Mouse (Mus musculus): ENCODE results near the gene Ppp2r1b. TPM values are rescaled to one million over a fixed set of nuclear protein-coding genes. Genes with fewer than 3 reads are reported as not detected.

Gene Ppp2r1b
- polyA plus RNA-seq, 1 experiment from 2014 or later = 14.4 TPM

DNA sequence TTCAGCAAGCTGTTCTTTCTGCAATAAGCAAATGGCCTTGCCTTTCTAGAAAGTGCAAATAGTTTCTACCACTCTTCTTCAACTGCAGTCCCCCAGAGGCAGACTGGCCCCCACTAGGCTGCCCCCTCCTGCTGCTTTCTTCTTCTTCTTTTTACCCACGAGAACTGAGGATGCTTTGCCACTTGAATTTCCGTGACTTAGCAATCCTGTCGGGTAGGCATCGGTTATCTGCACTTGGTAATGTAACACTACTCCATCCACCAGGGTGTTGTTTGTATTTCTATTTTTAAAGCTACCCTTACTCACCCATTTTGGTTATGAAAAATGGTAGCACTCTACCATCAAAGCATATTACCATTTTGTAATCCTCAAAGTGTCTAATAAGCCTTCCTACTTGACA, 44.9 kb downstream of the Ppp2r1b start:
- H3K36me3 ChIP-seq (ENCODE audit: inconsistent target) = peaks cover 25% of the 10 kb centered on the region
- no peak overlapping the region for H3K4me3 ChIP-seq (ENCODE audit: inconsistent target)
- H3K27ac ChIP-seq = no peak overlapping the region
- WGBS (ENCODE audit: missing documents) = 72% methylated on average over 4 of the region's 4 CpGs
- no peaks in the 10 kb centered on the region for H3K79me2 ChIP-seq (ENCODE audit: inconsistent target)

DNA sequence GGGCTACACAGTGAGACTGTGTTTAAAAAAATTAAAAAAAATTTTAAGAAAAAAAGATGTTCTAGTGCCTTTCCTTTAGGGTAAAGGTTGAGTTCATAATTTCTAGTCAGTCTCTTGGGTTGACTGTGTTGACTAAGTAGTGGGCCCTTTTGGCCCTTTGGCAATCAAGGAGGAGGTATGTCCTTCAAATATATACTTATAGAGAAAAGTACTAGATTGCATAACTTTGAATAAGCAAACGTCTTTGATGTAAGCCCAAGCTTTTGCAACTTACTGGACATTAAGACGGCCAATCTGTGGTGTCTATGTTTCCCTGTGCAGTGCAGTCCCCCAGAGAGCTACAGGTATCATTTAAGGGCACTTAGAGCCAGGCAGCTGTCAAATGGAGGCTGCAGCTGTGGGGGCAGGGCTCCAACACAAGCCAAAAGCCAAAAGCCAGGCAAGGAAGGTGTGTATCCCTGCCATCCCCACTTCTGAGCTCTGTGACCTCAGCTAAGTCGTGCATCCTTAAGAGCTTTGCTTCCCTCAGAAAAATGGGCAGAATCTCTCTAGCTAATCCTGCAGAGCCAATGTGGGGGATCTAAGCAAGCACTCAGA, 45.5 kb downstream of the Ppp2r1b start:
- Histone ChIP-seq H3K4me3 (ENCODE audit: inconsistent target) (no peak overlapping the region), H3K27ac (no peak overlapping the region), H3K79me2 (ENCODE audit: inconsistent target) (no peaks in the 10 kb centered on the region), H3K36me3 (ENCODE audit: inconsistent target) (peaks cover 31% of the 10 kb centered on the region)
- 85% methylated on average over 3 of the region's 3 CpGs for WGBS (ENCODE audit: missing documents)

DNA sequence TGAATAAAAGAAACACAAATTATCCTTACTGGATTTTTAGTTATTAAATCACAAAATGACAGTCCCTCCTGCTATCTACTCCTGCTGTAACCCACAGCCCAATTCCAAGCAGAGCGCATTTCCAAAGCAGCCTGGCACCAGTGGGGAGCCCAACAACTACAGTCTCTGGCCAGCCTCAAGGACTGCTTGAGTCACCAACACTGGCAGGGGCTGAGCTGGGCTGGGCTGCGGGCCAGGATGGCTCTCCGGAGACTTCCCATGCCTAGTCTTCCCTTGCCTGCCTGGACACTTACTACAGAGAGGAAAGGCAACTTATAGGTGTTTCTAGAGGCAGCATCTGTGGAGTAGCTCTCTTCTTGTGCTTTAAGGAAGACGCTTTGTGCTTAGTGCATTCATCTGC, 48.6 kb downstream of the Ppp2r1b start:
- 89% methylated on average over 4 of the region's 4 CpGs for WGBS (ENCODE audit: missing documents)
- no peaks in the 10 kb centered on the region for H3K79me2 ChIP-seq (ENCODE audit: inconsistent target)
- no peak overlapping the region for H3K27ac ChIP-seq
- H3K4me3 ChIP-seq (ENCODE audit: inconsistent target) = no peak overlapping the region
- H3K36me3 ChIP-seq (ENCODE audit: inconsistent target) = peaks cover 55% of the 10 kb centered on the region

DNA sequence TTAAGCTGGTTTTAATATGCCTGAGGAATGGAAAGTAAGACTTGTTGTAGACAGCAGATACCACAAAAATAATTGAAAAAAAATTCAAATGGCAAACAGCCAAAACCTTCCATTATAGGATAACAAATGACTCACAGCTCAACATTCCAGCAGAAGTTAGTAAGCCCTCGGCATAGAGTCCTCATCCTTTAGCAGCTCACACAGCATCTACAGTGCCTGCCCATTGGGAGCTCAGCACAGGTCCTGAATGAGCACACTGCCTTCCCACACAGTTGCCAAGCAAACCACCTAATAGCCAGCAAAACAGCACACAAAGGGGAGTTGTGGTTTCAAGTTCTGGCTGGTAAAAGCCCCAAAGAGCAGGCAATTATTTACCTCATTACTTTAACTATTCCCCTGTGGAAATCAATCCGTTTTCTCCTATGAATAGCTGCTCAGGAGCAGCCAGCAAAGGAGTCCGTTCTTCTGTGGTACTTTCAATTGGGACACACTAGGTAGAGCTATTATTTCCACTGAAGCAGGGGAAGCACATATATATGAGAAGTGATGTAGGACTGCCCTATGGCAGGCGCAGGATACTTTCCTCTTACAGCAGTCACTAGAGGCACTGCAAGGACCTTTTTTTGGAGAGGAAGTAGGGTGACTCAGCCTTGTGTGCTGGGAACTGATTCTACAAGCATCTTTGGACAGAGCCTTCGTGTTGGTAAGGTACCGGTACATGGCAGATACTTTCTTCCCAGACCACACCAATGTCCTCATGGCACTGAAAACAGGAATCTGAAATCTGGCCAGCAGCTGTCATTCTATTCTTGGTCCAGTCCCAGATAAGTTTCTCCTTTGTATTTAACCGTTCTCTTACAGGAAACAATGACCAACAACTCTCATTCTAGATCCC, 55.2 kb downstream of the Ppp2r1b start:
- Histone ChIP-seq H3K27ac (no peak overlapping the region), H3K4me3 (ENCODE audit: inconsistent target) (no peak overlapping the region), H3K36me3 (ENCODE audit: inconsistent target) (peaks cover 41% of the 10 kb centered on the region), H3K79me2 (ENCODE audit: inconsistent target) (no peaks in the 10 kb centered on the region)
- 74% methylated on average over 7 of the region's 7 CpGs for WGBS (ENCODE audit: missing documents)

DNA sequence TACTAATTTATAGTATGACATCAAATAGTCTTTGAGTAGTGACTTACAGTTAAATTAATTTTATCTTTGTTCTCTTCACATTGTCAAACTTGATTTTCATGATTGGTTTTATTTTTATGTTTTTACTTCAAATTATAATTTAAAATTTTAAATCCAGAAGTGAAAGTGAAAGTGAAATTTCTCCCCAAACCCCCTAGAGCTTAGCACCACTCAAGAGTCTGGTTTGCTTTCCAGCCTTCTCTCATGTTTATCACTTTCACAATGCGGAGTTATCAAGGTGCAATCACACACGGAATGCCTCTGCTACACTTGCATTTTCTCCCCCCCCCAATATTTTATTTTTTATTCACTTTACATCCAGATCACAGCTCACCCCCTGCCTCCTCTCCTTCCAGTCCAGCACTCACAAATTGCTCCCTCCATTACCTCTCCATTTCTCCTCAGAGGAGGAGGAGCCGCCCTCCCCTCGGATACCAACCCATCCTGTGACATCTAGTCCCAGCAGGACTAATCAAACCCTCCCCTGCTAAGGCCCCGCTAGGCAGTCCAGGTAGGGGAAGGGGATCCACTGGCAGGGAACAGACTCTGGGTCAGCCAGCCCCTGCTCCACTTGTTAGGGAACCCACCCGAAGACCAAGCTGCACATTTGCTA, 59.2 kb downstream of the Ppp2r1b start:
- 57% methylated on average over 6 of the region's 6 CpGs for WGBS (ENCODE audit: missing documents)
- Histone ChIP-seq H3K4me3 (ENCODE audit: inconsistent target) (no peak overlapping the region), H3K27ac (no peak overlapping the region), H3K79me2 (ENCODE audit: inconsistent target) (no peaks in the 10 kb centered on the region), H3K36me3 (ENCODE audit: inconsistent target) (peaks cover under 1% of the 10 kb centered on the region; the same call in 1 of the 2 replicates)

DNA sequence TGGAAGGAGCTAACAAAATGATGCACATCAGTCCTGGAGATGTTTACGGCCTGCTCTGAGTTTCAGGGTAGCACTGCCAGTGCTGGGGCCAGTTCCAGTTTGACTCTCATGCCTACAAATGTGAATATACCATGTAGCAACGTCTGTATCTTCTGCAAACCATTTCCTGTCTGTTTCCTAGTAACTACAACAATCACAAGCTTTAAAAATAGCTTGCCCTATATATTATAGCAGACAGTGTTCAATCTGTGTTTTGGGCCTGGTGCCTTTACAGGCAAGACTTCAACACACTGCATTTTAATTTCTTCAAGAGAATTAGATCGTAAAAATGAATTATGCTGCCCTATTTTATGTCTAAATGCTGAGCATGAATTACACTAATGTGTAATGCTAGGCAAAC, 60.2 kb downstream of the Ppp2r1b start:
- H3K79me2 ChIP-seq (ENCODE audit: inconsistent target) = no peaks in the 10 kb centered on the region
- H3K27ac ChIP-seq = no peak overlapping the region
- H3K4me3 ChIP-seq (ENCODE audit: inconsistent target) = no peak overlapping the region
- 57% methylated on average over 3 of the region's 3 CpGs for WGBS (ENCODE audit: missing documents)
- H3K36me3 ChIP-seq (ENCODE audit: inconsistent target) = no peaks in the 10 kb centered on the region

DNA sequence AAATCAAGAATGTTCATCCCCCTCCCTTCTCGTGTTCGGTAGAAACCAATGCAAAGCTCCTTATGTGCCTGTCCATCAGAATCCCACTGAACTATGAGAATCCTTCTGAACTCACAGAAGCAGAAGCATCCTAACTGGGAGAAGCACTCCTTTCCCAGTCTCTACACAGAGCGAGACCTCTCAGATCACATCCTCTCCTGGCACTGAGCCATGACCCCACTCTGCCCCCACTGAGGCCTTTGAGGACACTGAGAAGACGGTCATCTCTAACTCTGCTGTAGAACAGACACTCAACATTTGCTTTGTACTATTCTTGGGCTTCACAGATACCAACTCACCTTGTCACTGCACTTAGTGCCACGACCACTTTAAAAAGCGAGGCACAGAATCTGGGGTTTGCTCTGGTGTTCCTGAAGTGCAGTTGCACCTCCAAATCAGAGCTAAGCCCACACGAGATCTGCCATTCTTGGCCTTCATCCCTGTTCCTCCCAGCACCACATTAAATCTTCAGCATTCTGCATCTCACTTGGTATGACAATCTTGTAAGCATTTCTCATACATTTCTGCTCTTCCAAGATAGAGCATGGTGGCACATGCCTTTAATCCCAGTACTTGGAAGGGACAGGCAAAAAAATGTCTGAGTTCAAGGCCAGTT, 66.9 kb downstream of the Ppp2r1b start:
- no peaks in the 10 kb centered on the region for H3K79me2 ChIP-seq (ENCODE audit: inconsistent target)
- H3K4me3 ChIP-seq (ENCODE audit: inconsistent target) = no peak overlapping the region
- H3K27ac ChIP-seq = no peak overlapping the region
- 94% methylated on average over 7 of the region's 7 CpGs for WGBS (ENCODE audit: missing documents)
- peaks cover 10% of the 10 kb centered on the region; the same call in 1 of the 2 replicates for H3K36me3 ChIP-seq (ENCODE audit: inconsistent target)

DNA sequence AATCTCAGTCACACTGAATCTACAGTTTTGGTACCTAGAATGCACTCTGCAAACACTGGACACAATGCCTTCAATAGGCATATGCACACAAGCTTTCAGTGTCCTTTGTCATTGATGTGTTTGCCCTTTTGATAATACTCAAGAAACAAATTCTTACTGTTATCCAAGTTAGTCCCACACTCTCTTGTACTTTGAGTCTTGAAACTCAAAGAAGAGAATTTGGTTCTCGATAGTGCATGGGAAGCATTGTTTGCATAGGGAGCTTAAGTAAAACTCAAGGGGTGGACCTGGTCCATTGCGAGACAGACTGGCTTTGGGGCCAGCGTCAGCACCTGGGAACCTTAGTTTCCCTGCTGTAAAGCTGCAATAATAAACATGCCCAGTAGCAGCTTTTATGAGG, 73.0 kb downstream of the Ppp2r1b start:
- H3K79me2 ChIP-seq (ENCODE audit: inconsistent target) = no peaks in the 10 kb centered on the region
- no peak overlapping the region for H3K4me3 ChIP-seq (ENCODE audit: inconsistent target)
- no peaks in the 10 kb centered on the region for H3K36me3 ChIP-seq (ENCODE audit: inconsistent target)
- WGBS (ENCODE audit: missing documents) = 100% methylated on average over 3 of the region's 3 CpGs
- H3K27ac ChIP-seq = no peak overlapping the region

DNA sequence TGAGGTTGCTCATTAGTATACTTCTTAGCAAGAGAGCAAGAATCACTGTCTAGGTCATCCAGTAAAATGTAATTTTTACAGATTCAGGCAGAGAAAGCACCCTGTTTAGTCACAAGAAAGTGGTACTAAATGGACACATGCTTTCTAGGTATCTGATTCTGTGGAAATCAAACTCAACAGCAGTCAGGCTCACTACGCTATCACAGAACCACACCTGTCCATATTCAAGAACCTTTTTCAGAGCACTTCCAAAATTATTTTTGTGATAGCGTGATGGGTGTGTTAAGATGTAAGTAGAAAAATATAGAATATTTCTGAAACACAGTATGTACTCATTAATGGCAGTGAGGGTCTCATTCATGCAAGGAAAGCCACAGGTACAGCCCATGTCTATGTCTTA, 74.5 kb downstream of the Ppp2r1b start:
- 100% methylated on average over 1 of the region's 2 CpGs for WGBS (ENCODE audit: missing documents)
- no peak overlapping the region for H3K27ac ChIP-seq
- H3K4me3 ChIP-seq (ENCODE audit: inconsistent target) = no peak overlapping the region
- H3K36me3 ChIP-seq (ENCODE audit: inconsistent target) = no peaks in the 10 kb centered on the region
- H3K79me2 ChIP-seq (ENCODE audit: inconsistent target) = no peaks in the 10 kb centered on the region

DNA sequence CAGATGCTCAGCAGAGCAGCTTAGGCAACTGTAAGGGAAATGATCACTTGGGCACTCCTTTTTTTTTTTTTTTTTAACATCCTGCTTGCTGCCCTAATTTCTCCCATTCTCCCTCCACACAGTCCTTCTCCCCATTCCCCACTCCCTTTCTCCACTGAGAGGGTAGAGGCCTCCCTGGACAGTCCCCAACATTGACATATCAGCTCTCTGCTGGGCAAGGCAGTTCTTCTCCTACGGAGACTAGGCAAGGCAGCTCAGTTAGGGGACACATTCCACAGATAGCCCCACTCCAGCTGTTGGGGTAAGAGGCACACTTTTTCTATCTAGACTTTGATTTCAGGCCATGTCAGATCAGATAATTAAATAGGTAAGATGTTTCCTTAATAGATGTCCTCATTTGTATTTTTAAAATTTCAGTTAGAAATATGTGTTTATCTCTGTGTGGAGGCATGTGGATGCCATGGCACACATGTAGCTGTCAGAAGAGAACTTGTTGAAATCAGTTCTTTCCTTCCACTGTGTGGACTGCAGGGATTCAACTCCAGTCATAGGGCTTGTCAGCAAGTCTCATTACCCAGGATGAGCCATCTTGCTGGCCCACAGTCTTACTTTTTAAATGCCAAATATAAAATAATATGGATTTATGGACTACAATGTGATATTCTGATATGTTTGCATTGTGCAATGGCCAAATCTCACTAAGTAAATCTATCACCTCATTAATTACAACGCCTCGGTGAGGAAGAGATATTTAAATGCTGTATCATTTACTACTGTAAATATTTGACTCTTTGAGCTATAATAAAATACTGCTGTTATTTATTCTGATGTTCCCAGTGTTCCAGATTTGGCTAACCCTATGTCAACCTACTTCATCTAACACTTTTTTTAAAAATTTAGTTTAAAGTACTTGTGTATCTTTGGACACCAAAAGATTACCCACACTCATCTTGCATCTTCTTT, 76.1 kb downstream of the Ppp2r1b start:
- Histone ChIP-seq H3K36me3 (ENCODE audit: inconsistent target) (no peaks in the 10 kb centered on the region), H3K27ac (no peak overlapping the region), H3K79me2 (ENCODE audit: inconsistent target) (no peaks in the 10 kb centered on the region), H3K4me3 (ENCODE audit: inconsistent target) (no peak overlapping the region)
- WGBS (ENCODE audit: missing documents) = 92% methylated on average over 3 of the region's 3 CpGs

DNA sequence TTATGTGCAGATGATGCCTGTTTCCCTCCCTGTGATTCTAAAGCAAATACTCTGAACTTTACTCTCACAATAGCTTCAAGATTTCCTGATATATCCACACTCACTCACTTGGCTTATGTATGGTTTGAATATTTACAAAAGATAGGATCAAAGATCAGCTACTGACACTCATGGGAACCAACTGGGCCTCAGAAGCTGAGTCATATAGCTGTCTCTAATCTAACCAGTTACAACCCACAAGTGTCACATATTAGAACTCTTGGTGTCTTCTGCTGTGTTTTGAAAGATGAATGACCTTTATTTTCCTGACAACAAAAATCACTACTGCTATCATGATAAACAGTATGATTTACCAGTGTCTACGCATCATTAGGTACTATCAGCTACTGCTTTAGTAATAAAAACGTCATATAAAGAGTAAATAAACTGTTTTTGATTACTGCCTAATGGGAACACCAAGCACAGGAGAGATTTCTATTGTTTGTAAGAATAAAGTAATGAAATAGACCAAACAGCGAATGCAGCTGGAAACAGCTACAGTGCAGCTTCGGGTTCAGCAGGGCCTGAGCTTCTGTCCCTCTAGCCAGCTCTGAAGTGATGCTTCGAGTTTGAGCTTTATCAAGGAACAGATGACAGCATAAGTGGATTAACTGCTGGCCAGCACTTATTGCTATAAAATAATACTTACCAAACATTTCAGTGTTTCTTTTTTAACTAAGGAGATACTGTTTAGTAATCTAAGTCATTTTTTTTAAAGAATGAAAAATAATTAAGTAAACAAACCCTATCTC, 77.5 kb downstream of the Ppp2r1b start:
- H3K36me3 ChIP-seq (ENCODE audit: inconsistent target) = no peaks in the 10 kb centered on the region
- H3K4me3 ChIP-seq (ENCODE audit: inconsistent target) = no peak overlapping the region
- H3K27ac ChIP-seq = no peak overlapping the region
- H3K79me2 ChIP-seq (ENCODE audit: inconsistent target) = no peaks in the 10 kb centered on the region
- whole genome bisulfite sequencing (ENCODE audit: missing documents) = 92% methylated on average over 5 of the region's 5 CpGs

DNA sequence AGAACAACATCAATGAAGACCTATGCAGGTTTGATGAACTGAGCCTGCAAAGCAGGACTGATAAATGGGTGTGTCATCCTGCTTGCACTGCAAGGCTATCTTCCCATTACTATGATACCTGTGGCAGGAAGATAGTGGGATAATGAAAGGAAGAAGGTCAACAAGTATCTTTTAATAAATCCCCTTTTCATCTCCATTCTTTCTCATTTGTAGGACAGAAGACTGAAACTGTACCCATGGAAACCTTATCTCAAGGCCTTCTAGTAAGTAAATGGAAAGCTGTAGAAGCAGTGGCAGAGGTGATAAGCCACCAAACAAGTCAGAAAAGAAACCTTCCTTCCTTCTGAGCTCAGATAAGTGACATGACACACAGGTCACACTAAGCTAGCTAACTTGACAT, 79.4 kb downstream of the Ppp2r1b start:
- Histone ChIP-seq H3K79me2 (ENCODE audit: inconsistent target) (no peaks in the 10 kb centered on the region), H3K27ac (no peak overlapping the region), H3K36me3 (ENCODE audit: inconsistent target) (no peaks in the 10 kb centered on the region), H3K4me3 (ENCODE audit: inconsistent target) (no peak overlapping the region)

DNA sequence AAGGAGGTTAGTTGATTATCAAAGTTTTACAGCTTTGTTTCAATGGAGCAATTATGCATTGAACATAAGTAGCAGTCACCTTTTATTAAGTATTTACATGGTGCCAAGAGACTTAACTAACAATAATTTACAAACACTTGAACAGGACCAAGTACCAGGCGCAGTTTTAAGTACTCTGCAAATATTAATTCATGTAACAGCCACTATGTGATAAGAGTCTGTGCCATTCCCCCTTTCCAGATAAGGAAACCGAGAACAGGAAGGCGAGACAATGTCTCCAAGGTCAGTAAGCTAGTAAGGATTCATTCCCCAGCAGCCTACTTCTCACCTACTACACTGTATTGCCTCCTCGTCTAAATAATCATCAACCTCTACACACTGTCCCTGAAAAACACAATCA, 80.7 kb downstream of the Ppp2r1b start:
- H3K4me3 ChIP-seq (ENCODE audit: inconsistent target) = no peak overlapping the region
- WGBS (ENCODE audit: missing documents) = 97% methylated on average over 4 of the region's 4 CpGs
- H3K79me2 ChIP-seq (ENCODE audit: inconsistent target) = no peaks in the 10 kb centered on the region
- H3K27ac ChIP-seq = no peak overlapping the region
- H3K36me3 ChIP-seq (ENCODE audit: inconsistent target) = no peaks in the 10 kb centered on the region
